In genomic region chr14:50925111-50925920, GRCm38 (mm10) we compare ENCODE assay signal across 1 mouse cellular context.
TF ChIP-seq lines count a peak whose summit lies in the region.

No protein-coding gene starts in this region.

TF ChIP-seq in MEL, 35 proteins besides CTCF, POLR2A, EP300 and RAD21 (continued from another document):
- TF ChIP-seq ZMIZ1 (IDR thresholded peaks at IDR 0.05; ENCODE audit: low read depth, low read length) (0 out of 2 replicates have a peak, but pooled peaks have one; percentile 53), POLR2AphosphoS2 (IDR thresholded peaks at IDR 0.05; ENCODE audit: low read length) (peak; percentile 15; the same call in 1 of the 2 replicates), GATA1 (IDR thresholded peaks at IDR 0.05; ENCODE audit: low read depth, low read length) (peak; percentile 56), UBTF (IDR thresholded peaks at IDR 0.05; ENCODE audit: borderline replicate concordance, insufficient read depth, low read depth, low read length) (0 out of 2 replicates have a peak, but pooled peaks have one; percentile 4)
